Mouse (Mus musculus) erythroblast, embryonic 14.5 days (primary cell): ENCODE measurements around the gene Gm49366. TPM values are rescaled to one million over a fixed set of nuclear protein-coding genes. Genes with fewer than 3 reads are reported as not detected.
"Not testable (repeated sequence)": the region's sequence is repeated elsewhere in the genome, so short reads cannot be mapped to it uniquely, and the experiment has no call there.

ENCODE experiments used
- H3K27me3 ChIP-seq: 2 replicates; pipeline ENCODE4 v1.6.1; 2012; ENCODE audit warnings: inconsistent platforms; ENCODE audit not compliant: control insufficient read depth
- H3K36me3 ChIP-seq: 2 replicates; pipeline ENCODE4 v1.6.1; 2012; ENCODE audit warnings: mild to moderate bottlenecking, inconsistent platforms; ENCODE audit not compliant: control insufficient read depth
- H3K4me1 ChIP-seq: 2 replicates; pipeline ENCODE4 v1.6.1; 2012; ENCODE audit warnings: inconsistent platforms; ENCODE audit not compliant: control insufficient read depth
- H3K4me3 ChIP-seq: replicated peaks from 2 replicates; pipeline ENCODE3; 2012; ENCODE audit warnings: moderate library complexity, mild to moderate bottlenecking, inconsistent platforms
- H3K9me3 ChIP-seq: 2 replicates; pipeline ENCODE4 v1.6.1; 2012; ENCODE audit warnings: low read length, inconsistent platforms, mixed read lengths; ENCODE audit not compliant: control insufficient read depth
- GATA1 ChIP-seq: IDR thresholded peaks from 2 replicates; pipeline ENCODE4 v1.6.1; 2012; ENCODE audit warnings: low read length, inconsistent platforms, mixed read lengths
- TAL1 ChIP-seq: IDR thresholded peaks from 3 replicates; pipeline ENCODE4 v1.6.1; 2012; ENCODE audit warnings: low read length, inconsistent platforms, mixed read lengths
- polyA plus RNA-seq: library from polyadenylated mRNA; stranded (reverse); fragments of >175 nt; gene quantifications from 2 replicates; pipeline ENCODE4 v1.2.3, GENCODE M21; 2012

Gm49366 gene
- polyA plus RNA-seq = not detected in 2 replicates

- peak within 1 kb of the TSS; percentile 45 for H3K4me3 ChIP-seq
- H3K27me3 ChIP-seq = peaks cover 20% of the 10 kb centered on the region
- not testable (repeated sequence) for H3K9me3 ChIP-seq, H3K4me1 ChIP-seq, H3K36me3 ChIP-seq
These were observed at the start of gene Gm49366 for GRCm38 (mm10) chr12:84038691-84039111. Gm49366 (plus strand) TSS chr12:84038935.

DNA sequence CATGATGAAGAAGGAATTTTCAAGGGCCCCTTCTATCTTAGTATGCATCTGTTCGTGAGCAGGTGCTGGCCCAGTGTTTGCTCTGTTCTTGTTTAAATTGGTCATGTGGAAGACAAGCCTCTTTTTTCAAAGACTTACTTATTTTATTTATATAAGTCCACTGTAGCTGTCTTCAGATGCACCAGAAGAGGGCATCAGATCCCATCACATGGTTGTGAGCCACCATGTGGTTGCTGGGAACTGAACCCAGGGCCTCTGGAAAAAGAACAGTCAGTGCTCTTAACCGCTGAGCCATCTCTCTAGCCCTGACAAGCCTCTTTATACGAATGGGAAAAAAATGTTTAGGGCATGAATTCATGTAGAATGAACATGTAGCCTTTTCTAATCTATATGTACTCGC lies 49.4 kb upstream of the Gm49366 start:
- Histone ChIP-seq H3K27me3 (peaks cover 2% of the 10 kb centered on the region; the same call in 1 of the 2 replicates), H3K4me3 (no peak overlapping the region), H3K9me3 (no peaks in the 10 kb centered on the region), H3K4me1 (peaks cover 17% of the 10 kb centered on the region), H3K36me3 (no peaks in the 10 kb centered on the region)
- TF ChIP-seq GATA1 = no peak
- no peak for TF ChIP-seq TAL1

- TF ChIP-seq GATA1 = no peak
- no peaks in the 10 kb centered on the region for H3K36me3 ChIP-seq
- no peak overlapping the region for H3K4me3 ChIP-seq
These were observed 41.5 kb upstream of the Gm49366 start for GRCm38 (mm10) chr12:83997221-83997620.

DNA sequence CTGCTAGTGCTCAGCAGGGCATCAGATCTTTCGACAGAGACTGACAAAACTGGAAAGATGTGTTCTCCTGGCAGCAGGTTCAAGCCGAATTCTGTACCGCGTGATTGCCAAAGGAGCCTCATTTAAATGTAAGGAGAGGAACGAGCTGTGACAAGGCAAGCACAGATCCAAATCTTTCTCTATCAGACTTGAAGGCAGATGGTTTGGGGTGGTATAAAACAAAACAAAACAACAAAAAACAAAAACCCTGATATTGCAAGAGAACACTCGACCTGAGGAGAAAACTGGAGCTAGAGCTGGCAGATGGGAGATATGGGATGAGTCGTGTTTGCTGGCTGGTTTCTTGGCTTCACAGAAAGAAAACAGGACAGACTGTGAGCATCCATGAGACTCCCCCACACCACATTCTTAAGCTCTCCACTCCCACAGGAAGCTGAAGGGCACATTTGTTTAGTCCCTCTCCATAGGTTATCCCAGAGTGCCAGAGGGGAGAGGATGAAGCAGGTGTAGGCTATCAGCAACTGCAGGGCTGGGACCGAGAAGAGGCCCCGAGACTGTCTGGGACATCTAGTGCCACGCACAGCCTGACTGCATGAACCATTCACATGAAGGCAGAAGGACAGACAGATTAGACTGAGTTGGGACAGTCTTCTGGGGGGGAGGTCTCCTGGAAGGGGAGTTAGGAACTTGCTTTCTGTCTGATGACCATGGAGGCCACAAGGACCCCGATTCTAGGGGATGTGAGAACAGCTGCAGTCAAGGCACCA lies 40.2 kb upstream of the Gm49366 start:
- Histone ChIP-seq H3K4me3 (no peak overlapping the region), H3K9me3 (peaks cover 8% of the 10 kb centered on the region; the same call in 1 of the 2 replicates)
- TF ChIP-seq TAL1 = no peak
- TF ChIP-seq GATA1 = no peak

More at GRCm38 (mm10) chr12:83997221-83997620, 41.5 kb upstream of the Gm49366 start:
- no peaks in the 10 kb centered on the region for H3K4me1 ChIP-seq
- no peaks in the 10 kb centered on the region for H3K27me3 ChIP-seq
- H3K9me3 ChIP-seq = peaks cover 4% of the 10 kb centered on the region; the same call in 1 of the 2 replicates

DNA sequence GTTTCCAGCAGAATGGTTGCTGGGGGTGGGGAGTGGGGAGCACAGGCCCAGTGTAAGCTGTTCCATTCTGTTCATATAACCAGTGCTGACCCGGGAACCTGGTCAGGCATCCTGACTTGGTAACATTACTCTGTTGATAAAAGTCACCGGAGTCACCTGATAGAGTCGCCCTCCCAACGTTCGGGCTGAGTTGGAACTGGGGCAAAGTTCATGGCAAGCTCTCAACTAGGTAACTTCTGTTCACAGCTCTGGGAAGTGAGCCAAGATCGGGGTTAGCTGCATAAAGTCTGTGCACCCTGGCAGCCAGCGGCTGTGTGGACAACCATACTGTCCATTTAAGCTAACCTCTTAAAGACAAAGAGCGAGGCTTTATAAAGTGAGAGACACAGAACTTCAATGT lies 39.5 kb upstream of the Gm49366 start:
- not testable (repeated sequence) for H3K4me1 ChIP-seq, H3K36me3 ChIP-seq, H3K4me3 ChIP-seq, H3K27me3 ChIP-seq, H3K9me3 ChIP-seq

More for the DNA sequence above, 40.2 kb upstream of the Gm49366 start:
- Histone ChIP-seq H3K4me1 (no peaks in the 10 kb centered on the region), H3K36me3 (no peaks in the 10 kb centered on the region), H3K27me3 (no peaks in the 10 kb centered on the region)

GRCm38 (mm10) chr12:84000418-84000817 lies 38.3 kb upstream of the Gm49366 start:
- no peaks in the 10 kb centered on the region for H3K27me3 ChIP-seq
- H3K4me1 ChIP-seq = no peaks in the 10 kb centered on the region
- no peak for TF ChIP-seq GATA1
- no peak for TF ChIP-seq TAL1
- no peak overlapping the region for H3K4me3 ChIP-seq
- no peaks in the 10 kb centered on the region for H3K36me3 ChIP-seq
- H3K9me3 ChIP-seq = peaks cover 8% of the 10 kb centered on the region; the same call in 1 of the 2 replicates

- Histone ChIP-seq H3K4me3 (no peak overlapping the region), H3K9me3 (peaks cover 7% of the 10 kb centered on the region; the same call in 1 of the 2 replicates), H3K4me1 (no peaks in the 10 kb centered on the region), H3K36me3 (no peaks in the 10 kb centered on the region), H3K27me3 (peaks cover 7% of the 10 kb centered on the region)
- TF ChIP-seq GATA1 (no peak), TAL1 (no peak)
These were observed 34.9 kb upstream of the Gm49366 start for GRCm38 (mm10) chr12:84003866-84004265.

DNA sequence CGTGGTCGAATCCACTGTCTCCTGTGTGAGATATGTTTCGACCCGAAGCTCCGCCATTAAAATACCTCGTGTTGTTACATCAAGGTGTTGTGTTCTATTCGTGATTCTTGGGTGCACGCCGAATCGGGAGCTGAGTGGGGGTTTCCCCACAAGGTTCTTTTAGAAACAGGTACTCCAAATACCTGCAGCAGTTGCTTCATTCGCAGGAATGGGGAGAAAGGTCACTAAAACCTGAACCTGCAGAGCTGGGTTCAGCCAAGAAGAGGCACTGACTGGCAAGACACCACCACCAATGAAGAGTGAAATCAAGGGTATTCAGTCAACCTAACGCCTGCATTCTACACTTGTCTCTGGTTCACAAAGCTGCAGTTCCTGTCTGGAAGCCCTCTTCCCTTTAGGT lies 30.5 kb upstream of the Gm49366 start:
- H3K4me3 ChIP-seq = no peak overlapping the region
- TF ChIP-seq TAL1 = no peak
- TF ChIP-seq GATA1 = no peak
- no peaks in the 10 kb centered on the region for H3K36me3 ChIP-seq
- H3K4me1 ChIP-seq = no peaks in the 10 kb centered on the region; the same call in 1 of the 2 replicates
- H3K9me3 ChIP-seq = no peaks in the 10 kb centered on the region
- peaks cover 35% of the 10 kb centered on the region for H3K27me3 ChIP-seq

GRCm38 (mm10) chr12:84008729-84009128 lies 30.0 kb upstream of the Gm49366 start:
- H3K9me3 ChIP-seq = no peaks in the 10 kb centered on the region
- H3K27me3 ChIP-seq = peaks cover 35% of the 10 kb centered on the region
- no peaks in the 10 kb centered on the region for H3K36me3 ChIP-seq
- no peaks in the 10 kb centered on the region; the same call in 1 of the 2 replicates for H3K4me1 ChIP-seq
- H3K4me3 ChIP-seq = no peak overlapping the region
- TF ChIP-seq GATA1 = no peak
- no peak for TF ChIP-seq TAL1

- not testable (repeated sequence) for H3K4me1 ChIP-seq, H3K9me3 ChIP-seq, H3K36me3 ChIP-seq
- peaks cover 35% of the 10 kb centered on the region for H3K27me3 ChIP-seq
- H3K4me3 ChIP-seq = peak within 1 kb of the TSS; percentile 38
These were observed 29.4 kb upstream of the Gm49366 start, which contains the start of gene Acot1 for GRCm38 (mm10) chr12:84009171-84009965. Acot1 (plus strand) TSS chr12:84009490.
